Mouse (Mus musculus) urinary bladder, postnatal 10 days (tissue): Measurements from ENCODE around the gene Gopc.

Experiments
- DNase-seq: peaks from one replicate; pipeline ENCODE4 v3.0.0; 2022; ENCODE audit warnings: low spot score

The Gopc gene

GRCm38 (mm10) chr10:52381845-52382591, at the start of gene Gopc:
Gene Gopc (minus strand): TSS chr10:52382124.
- DNase-seq: peak; percentile 83

- no peak for DNase-seq
Measured at GRCm38 (mm10) chr10:52430953-52431352, 49.0 kb upstream of the Gopc start.

DNA sequence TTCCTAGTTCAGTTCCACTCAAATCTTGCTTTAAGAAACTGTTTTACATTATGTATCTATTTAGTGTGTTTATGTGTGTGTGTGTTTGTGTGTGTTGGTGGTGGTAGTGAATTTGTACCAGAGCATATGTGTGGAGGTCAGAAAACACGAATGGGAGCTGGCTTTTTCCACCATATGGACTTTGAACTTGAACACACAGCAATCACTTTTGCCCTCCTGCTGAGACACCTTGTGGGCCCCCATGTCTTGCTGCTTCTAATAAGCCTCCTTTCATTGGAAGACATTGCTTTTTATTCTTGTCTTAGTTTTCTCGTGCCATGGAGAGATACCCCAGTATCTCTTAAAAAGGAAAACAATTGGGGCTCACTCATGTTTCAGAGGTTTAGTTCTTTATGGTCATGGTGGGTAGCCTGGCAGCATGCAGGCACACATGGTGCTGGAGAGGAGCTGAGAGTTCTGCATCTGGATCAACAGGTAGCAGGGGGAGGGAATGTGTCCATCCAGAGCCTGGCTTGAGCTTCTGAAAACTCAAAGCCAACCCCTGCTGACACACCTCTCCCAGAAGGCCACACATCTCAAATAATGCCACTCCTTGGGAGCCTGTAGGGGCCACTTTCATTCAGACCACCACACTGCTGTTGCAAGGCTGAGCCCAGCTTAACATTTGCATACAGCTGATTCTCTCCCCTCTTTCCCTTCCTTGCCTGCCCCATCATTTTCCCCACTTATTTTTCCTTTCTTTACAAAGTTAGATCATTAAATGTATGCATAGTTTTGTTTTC, 45.9 kb upstream of the Gopc start:
- no peak for DNase-seq

DNA sequence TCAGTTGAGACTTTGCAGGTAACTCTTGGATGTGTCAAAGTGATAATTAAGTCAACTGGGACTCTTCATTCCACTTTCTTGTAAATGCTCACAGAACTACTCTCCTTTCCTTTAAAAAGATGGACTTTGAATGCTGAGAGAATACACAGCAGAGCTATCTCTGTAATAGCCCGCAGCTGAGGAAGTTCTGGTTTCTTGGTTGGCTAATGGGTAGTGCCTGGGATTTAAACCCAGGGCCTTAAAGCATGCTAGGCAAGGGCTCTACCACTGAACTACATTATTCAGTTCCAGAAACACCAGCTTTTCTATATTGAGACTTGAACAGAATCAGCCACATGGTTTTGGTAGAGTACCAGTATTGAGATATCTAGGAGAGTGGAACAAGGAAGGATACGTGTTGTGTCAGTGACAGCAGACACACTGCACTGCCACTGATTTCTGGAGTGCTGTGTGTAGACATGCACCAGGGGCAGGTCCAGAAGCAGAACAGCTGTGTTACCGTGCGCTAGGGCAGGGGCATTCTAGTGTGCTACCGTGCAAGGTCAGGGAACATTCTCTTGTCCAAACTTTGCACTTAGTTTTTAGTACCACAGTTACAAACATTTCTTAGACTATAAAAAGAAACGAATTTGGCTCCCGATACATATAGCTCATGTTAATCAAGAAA, 44.5 kb upstream of the Gopc start:
- no peak for DNase-seq

- no peak for DNase-seq
Measured at GRCm38 (mm10) chr10:52423097-52423496, 41.2 kb upstream of the Gopc start.

DNA sequence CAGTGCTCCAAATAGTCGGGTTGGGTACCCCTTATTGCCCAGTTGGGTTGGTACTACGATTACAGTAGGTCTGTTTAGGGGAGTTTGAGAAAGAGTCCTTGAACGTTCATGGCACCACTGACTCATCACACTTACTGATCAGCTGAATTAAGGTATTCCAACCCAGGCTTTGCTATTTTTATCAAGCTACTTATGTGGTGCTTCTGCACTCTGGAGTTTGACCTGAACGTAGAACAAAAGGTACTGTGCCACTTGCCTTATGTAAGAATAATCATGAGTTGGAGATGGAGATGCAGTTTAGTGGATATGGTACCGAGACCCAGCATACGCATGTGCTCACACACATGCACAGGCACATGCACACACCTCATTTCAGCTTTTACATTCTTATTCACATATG, 39.8 kb upstream of the Gopc start:
- DNase-seq: no peak

GRCm38 (mm10) chr10:52420526-52420925, 38.6 kb upstream of the Gopc start:
- DNase-seq: no peak

- DNase-seq: no peak
Measured at GRCm38 (mm10) chr10:52419402-52419801, 37.5 kb upstream of the Gopc start.

GRCm38 (mm10) chr10:52418931-52419330, 37.0 kb upstream of the Gopc start:
- DNase-seq: no peak

GRCm38 (mm10) chr10:52417998-52418860, 36.3 kb upstream of the Gopc start:
- no peak for DNase-seq

GRCm38 (mm10) chr10:52417299-52417997, 35.5 kb upstream of the Gopc start, which contains the start of gene Nus1:
Gene Nus1 (plus strand): TSS chr10:52417547.
- peak; percentile 88 for DNase-seq

GRCm38 (mm10) chr10:52416458-52416857, 34.5 kb upstream of the Gopc start:
- no peak for DNase-seq

- no peak for DNase-seq
Measured at GRCm38 (mm10) chr10:52415020-52415419, 33.1 kb upstream of the Gopc start.

GRCm38 (mm10) chr10:52407526-52407925, 25.6 kb upstream of the Gopc start:
- no peak for DNase-seq

- DNase-seq: no peak
Measured at GRCm38 (mm10) chr10:52405160-52405559, 23.2 kb upstream of the Gopc start.

- no peak for DNase-seq
Measured at GRCm38 (mm10) chr10:52399722-52400121, 17.8 kb upstream of the Gopc start.

DNA sequence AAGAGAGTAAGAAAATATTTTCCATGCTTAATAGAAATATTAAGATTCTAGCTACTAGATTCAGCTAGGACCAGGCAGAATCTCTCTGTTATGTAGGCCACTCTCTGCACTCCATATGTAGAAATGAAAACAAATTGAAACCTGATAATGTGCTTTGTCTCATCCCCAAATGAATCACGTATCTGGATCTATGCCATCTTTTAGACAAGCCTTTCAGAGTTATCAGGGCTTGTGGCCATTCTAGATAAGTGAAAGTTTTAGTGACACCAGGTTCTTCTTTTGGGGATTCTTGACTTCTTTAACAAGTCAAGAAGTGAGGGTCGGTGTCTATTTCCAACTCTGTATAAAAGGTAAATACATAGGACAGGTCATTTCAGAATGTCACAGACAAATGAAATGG, 16.8 kb upstream of the Gopc start:
- no peak for DNase-seq

GRCm38 (mm10) chr10:52396647-52397046, 14.7 kb upstream of the Gopc start:
- no peak for DNase-seq

DNA sequence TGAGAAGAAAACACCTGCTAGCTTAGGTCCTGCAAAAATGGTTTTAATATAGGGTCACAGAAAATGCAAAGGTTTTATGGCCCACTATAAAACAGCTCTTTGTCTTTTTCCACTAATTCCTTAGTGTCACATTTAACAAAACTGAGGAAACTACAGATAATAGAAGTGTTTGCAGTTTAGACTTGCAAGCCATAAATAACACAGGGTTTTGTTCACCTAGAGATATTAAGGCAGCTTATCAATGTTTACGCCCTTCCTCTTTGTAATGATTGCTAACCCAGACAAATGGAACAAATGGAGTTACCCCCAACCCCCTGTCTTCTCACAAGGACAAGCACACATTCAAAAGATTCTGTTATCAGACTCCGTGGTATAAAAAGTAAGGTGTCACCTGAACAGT, 9.3 kb upstream of the Gopc start:
- no peak for DNase-seq

GRCm38 (mm10) chr10:52389438-52389837, 7.5 kb upstream of the Gopc start:
- no peak for DNase-seq

DNA sequence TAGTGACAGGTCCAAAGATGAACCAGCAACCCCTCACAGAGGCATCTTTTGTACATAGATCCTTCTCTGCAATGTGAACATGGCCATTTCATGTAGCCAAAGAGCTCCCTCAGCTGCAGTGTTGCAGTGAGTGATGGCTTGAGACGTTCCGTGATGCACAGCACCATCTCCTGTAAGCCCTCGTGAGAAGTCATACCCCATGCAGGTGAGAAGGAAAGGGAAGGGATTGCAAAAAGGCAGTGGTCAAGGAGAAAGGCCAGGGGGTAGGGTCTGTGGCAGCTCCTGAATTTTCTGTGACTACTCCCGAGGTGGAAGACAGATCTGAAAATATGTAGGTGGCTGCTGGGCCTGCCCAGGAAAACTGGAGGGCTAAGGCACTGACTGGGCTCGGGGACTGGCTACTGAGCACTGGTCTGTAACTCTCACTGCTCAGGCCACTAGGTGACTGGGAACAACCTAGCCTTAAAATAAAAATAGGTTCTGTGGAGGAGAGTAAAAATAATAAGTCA, 7.1 kb upstream of the Gopc start, which contains the start of gene Nepn:
Gene Nepn (plus strand): TSS at position 51 of the 509 bp plus-strand sequence.
- no peak for DNase-seq
